Mouse (Mus musculus) hindbrain, postnatal 0 days (tissue): Measurements from ENCODE around the gene Yrdc. TPM values are rescaled to one million over a fixed set of nuclear protein-coding genes. Genes with fewer than 3 reads are reported as not detected.

Source experiments
- ATAC-seq: fragments of 200-750 bp; cut with Nextera tagmentation; 2 replicates; pipeline ENCODE4 v1.8.0; 2017; ENCODE audit warnings: mild to moderate bottlenecking, moderate TSS enrichment, moderate library complexity
- DNase-seq: peaks from one replicate; pipeline ENCODE4 v3.0.0-alpha.2; 2015; ENCODE audit warnings: low spot score
- H3K27ac ChIP-seq: fragments of 300-500 bp; sonication (generic); 2 replicates; pipeline ENCODE4 v1.5.1; 2014; ENCODE audit warnings: mild to moderate bottlenecking
- H3K27me3 ChIP-seq: fragments of 300-500 bp; sonication (generic); 2 replicates; pipeline ENCODE4 v1.6.1; 2014; ENCODE audit warnings: low read length, mixed read lengths; ENCODE audit not compliant: insufficient read depth
- H3K36me3 ChIP-seq: fragments of 300-500 bp; sonication (generic); 2 replicates; pipeline ENCODE4 v1.6.1; 2014; ENCODE audit warnings: low read length, mixed read lengths; ENCODE audit not compliant: insufficient read depth
- H3K4me1 ChIP-seq: fragments of 300-500 bp; sonication (generic); 2 replicates; pipeline ENCODE4 v1.6.1; 2014; ENCODE audit warnings: antibody characterized with exemption, low read length, mixed read lengths; ENCODE audit not compliant: insufficient read depth
- H3K4me2 ChIP-seq: fragments of 300-500 bp; sonication (generic); 2 replicates; pipeline ENCODE4 v1.6.1; 2014; ENCODE audit warnings: low read depth, mild to moderate bottlenecking, low read length, moderate library complexity, mixed read lengths
- H3K4me3 ChIP-seq: fragments of 300-500 bp; sonication (generic); 2 replicates; pipeline ENCODE4 v1.5.1; 2014; ENCODE audit warnings: low read length
- H3K9ac ChIP-seq: fragments of 300-500 bp; sonication (generic); replicated peaks from 2 replicates; pipeline ENCODE4 v1.6.1; 2014; ENCODE audit warnings: mild to moderate bottlenecking, low read length, moderate library complexity, mixed read lengths
- H3K9me3 ChIP-seq: fragments of 300-500 bp; sonication (generic); 2 replicates; pipeline ENCODE4 v1.6.1; 2016; ENCODE audit warnings: low read length, mixed read lengths
- CTCF ChIP-seq: IDR thresholded peaks from 2 replicates; pipeline ENCODE4 v1.5.1; 2016; ENCODE audit warnings: antibody characterized with exemption, control low read depth, low read depth
- WGBS: fragments of 180-500 bp; shearing (Covaris S2); extraction: QIAGEN DNeasy Blood & Tissue Kit; methylation state at CpG from one replicate; pipeline ENCODE4 v1.1.7; 2014; 5-methylcytosine and 5-hydroxymethylcytosine counted together
- polyA plus RNA-seq: library from polyadenylated mRNA; unstranded; fragments of >200 nt; fragmentation: Nextera tagmentation; extraction: Ambion mirVana; gene quantifications from 2 replicates; pipeline ENCODE4 v1.2.1, GENCODE M21; 2015
- total RNA-seq: library from RNA; depleted of rRNA; stranded (reverse); fragments of >200 nt; gene quantifications from 2 replicates; pipeline ENCODE4 v1.2.3, GENCODE M21; 2014

The Yrdc gene
- total and polyA plus RNA-seq, 2 experiments from 2014 or later = 52.9 TPM

GRCm38 (mm10) chr4:124809136-124809883, 41.2 kb upstream of the Yrdc start:
- DNase-seq = no peak
- ATAC-seq = no peak
- Histone ChIP-seq H3K36me3 (peaks cover 18% of the 10 kb centered on the region; the same call in 1 of the 2 replicates), H3K4me1 (0 out of 2 replicates have a peak, but pooled peaks cover 8% of the 10 kb centered on the region), H3K9me3 (no peaks in the 10 kb centered on the region), H3K27me3 (no peaks in the 10 kb centered on the region), H3K4me2 (no peak overlapping the region), H3K27ac (no peak overlapping the region), H3K4me3 (no peak overlapping the region), H3K9ac (no peak overlapping the region)
- 90% methylated on average over 9 of the region's 9 CpGs for WGBS
- TF ChIP-seq CTCF = no peak

DNA sequence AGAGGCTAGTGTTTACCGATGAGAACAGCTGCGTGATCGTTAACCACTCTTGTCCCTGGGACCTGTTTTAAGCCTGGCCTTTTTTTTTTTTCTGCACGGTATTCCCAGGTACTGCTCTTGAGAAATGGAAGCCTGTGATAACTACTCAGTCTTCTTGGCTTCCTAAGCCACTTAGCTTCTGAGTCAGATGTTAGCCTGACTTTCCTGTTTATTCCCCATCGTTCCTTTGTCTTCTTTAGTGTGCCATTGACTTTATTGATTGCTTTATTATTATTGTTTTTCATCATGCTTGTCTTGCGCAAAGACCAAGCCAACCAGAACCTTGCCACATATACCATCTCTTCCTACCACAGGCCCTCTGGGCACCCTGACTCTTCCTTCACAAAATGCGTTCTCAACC, 40.4 kb upstream of the Yrdc start:
- peaks cover 18% of the 10 kb centered on the region; the same call in 1 of the 2 replicates for H3K36me3 ChIP-seq
- DNase-seq = no peak
- H3K4me1 ChIP-seq = 0 out of 2 replicates have a peak, but pooled peaks cover 8% of the 10 kb centered on the region
- no peak overlapping the region for H3K4me3 ChIP-seq
- no peak for TF ChIP-seq CTCF
- no peaks in the 10 kb centered on the region for H3K9me3 ChIP-seq
- H3K27me3 ChIP-seq = no peaks in the 10 kb centered on the region
- no peak for ATAC-seq
- H3K4me2 ChIP-seq = no peak overlapping the region
- WGBS = 89% methylated on average over 7 of the region's 7 CpGs
- H3K9ac ChIP-seq = no peak overlapping the region
- no peak overlapping the region for H3K27ac ChIP-seq

GRCm38 (mm10) chr4:124811347-124811975, 39.0 kb upstream of the Yrdc start:
- Histone ChIP-seq H3K9me3 (no peaks in the 10 kb centered on the region), H3K27ac (peak overlapping the region; percentile 62; the same call in 1 of the 2 replicates), H3K27me3 (no peaks in the 10 kb centered on the region), H3K4me1 (0 out of 2 replicates have a peak, but pooled peaks cover 8% of the 10 kb centered on the region), H3K4me3 (no peak overlapping the region), H3K36me3 (peaks cover 8% of the 10 kb centered on the region; the same call in 1 of the 2 replicates), H3K9ac (no peak overlapping the region), H3K4me2 (no peak overlapping the region)
- peak; percentile 46 for DNase-seq
- 14% methylated on average over 9 of the region's 9 CpGs for WGBS
- peak; percentile 32; the same call in 1 of the 2 replicates for ATAC-seq
- no peak for TF ChIP-seq CTCF

GRCm38 (mm10) chr4:124815901-124816300, 34.6 kb upstream of the Yrdc start:
- DNase-seq (peak; percentile 27), ATAC-seq (0 out of 2 replicates have a peak, but pooled peaks have one; percentile 21)
- Histone ChIP-seq H3K4me3 (no peak overlapping the region), H3K4me2 (no peak overlapping the region), H3K9me3 (no peaks in the 10 kb centered on the region), H3K27ac (peak overlapping the region; percentile 26; the same call in 1 of the 2 replicates), H3K27me3 (no peaks in the 10 kb centered on the region), H3K9ac (no peak overlapping the region), H3K36me3 (peaks cover 8% of the 10 kb centered on the region), H3K4me1 (0 out of 2 replicates have a peak, but pooled peaks cover 8% of the 10 kb centered on the region)
- 73% methylated on average over 11 of the region's 11 CpGs for WGBS
- TF ChIP-seq CTCF = no peak

DNA sequence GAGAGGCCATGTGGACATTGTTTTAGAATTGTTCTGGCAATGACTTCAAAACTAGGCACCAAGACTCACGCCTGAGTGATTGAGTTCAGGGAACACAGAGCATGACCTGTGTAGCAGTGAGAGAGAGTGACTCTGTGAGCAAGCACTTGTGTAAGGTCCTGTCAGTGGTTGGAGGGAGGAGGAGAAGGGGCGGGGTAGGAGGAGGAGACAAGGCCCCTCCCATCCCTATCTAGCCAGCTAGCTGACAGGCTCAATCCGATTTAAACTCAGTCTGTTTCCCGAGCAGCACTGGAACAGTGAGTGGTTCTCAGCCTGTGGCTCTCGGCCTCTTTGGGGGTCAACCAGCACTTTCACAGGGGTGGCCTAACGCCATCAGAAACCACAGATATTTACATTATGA, 32.7 kb upstream of the Yrdc start:
- Histone ChIP-seq H3K9me3 (no peaks in the 10 kb centered on the region), H3K27ac (no peak overlapping the region), H3K27me3 (no peaks in the 10 kb centered on the region), H3K4me3 (no peak overlapping the region), H3K4me1 (no peaks in the 10 kb centered on the region), H3K36me3 (peaks cover 16% of the 10 kb centered on the region), H3K4me2 (no peak overlapping the region), H3K9ac (no peak overlapping the region)
- TF ChIP-seq CTCF = no peak
- WGBS = 18% methylated on average over 6 of the region's 6 CpGs
- ATAC-seq (peak; percentile 83; the same call in 1 of the 2 replicates), DNase-seq (peak; percentile 43)

DNA sequence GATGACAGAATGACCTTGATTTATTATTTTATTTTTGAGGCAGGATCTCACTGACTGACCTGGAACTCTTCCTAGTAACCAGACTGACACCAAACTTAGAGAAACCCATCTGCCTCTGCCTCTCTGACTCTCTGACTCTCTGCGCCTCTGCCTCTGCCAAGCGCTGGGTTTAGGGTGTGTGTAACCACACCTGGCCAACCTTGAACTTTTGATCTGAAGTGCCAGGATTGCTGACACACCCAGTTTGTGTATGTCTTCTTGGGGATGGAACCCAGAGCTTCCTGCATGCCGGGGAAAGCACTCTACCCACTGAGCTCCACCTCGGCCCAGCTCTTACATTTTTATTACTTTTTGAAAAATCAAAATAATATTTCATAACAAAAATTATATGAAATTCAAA, 31.6 kb upstream of the Yrdc start:
- no peak overlapping the region for H3K4me2 ChIP-seq
- no peaks in the 10 kb centered on the region for H3K27me3 ChIP-seq
- no peak for TF ChIP-seq CTCF
- WGBS = 94% methylated on average over 4 of the region's 4 CpGs
- no peaks in the 10 kb centered on the region for H3K4me1 ChIP-seq
- no peaks in the 10 kb centered on the region for H3K9me3 ChIP-seq
- no peak overlapping the region for H3K9ac ChIP-seq
- H3K4me3 ChIP-seq = no peak overlapping the region
- DNase-seq (no peak), ATAC-seq (no peak)
- H3K27ac ChIP-seq = no peak overlapping the region
- peaks cover 27% of the 10 kb centered on the region for H3K36me3 ChIP-seq

DNA sequence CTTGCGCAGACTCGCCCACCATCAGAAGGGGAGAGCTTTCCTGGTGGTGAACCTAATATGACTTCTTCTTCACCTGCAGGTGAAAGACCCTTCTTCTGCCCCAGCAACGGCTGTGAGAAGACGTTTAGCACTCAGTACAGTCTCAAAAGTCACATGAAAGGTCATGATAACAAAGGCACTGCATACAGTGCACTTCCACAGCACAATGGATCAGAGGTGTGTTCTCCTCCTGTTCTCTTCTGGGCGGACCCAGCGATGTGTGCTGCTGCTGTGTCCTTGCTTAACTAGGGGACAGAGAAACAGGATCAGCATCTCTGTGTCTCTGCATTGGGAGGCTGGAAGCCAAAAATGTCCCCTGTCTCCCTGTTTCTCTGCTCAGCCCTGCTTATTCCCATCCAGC, 25.5 kb upstream of the Yrdc start:
- TF ChIP-seq CTCF = no peak
- DNase-seq (no peak), ATAC-seq (no peak)
- no peaks in the 10 kb centered on the region for H3K4me1 ChIP-seq
- H3K27ac ChIP-seq = no peak overlapping the region
- H3K4me2 ChIP-seq = no peak overlapping the region
- no peaks in the 10 kb centered on the region for H3K9me3 ChIP-seq
- no peak overlapping the region for H3K9ac ChIP-seq
- H3K36me3 ChIP-seq = peaks cover 52% of the 10 kb centered on the region
- WGBS = 91% methylated on average over 6 of the region's 6 CpGs
- no peaks in the 10 kb centered on the region for H3K27me3 ChIP-seq
- no peak overlapping the region for H3K4me3 ChIP-seq
